Mouse (Mus musculus) embryonic facial prominence, embryonic 13.5 days (tissue): ENCODE results near the gene Pdzd7. TPM values are rescaled to one million over a fixed set of nuclear protein-coding genes. Genes with fewer than 3 reads are reported as not detected.

Experiments used
- ATAC-seq: fragments of 200-750 bp; cut with Nextera tagmentation; 2 replicates; pipeline ENCODE4 v1.8.0; 2017; ENCODE audit warnings: low read depth; ENCODE audit not compliant: insufficient number of reproducible peaks, insufficient read depth, low FRiP score, low TSS enrichment
- H3K27ac ChIP-seq: fragments of 300-500 bp; sonication (generic); 2 replicates; pipeline ENCODE4 v1.5.1; 2015; ENCODE audit warnings: moderate library complexity, mild to moderate bottlenecking, inconsistent platforms
- H3K27me3 ChIP-seq: fragments of 300-500 bp; sonication (generic); 2 replicates; pipeline ENCODE4 v1.6.1; 2015; ENCODE audit warnings: mild to moderate bottlenecking, inconsistent platforms
- H3K36me3 ChIP-seq: fragments of 300-500 bp; sonication (generic); 2 replicates; pipeline ENCODE4 v1.6.1; 2015; ENCODE audit warnings: mild to moderate bottlenecking, inconsistent platforms
- H3K4me1 ChIP-seq: fragments of 300-500 bp; sonication (generic); 2 replicates; pipeline ENCODE4 v1.6.1; 2015; ENCODE audit warnings: inconsistent platforms
- H3K4me2 ChIP-seq: fragments of 300-500 bp; sonication (generic); 2 replicates; pipeline ENCODE4 v1.6.1; 2015; ENCODE audit warnings: moderate library complexity, mild to moderate bottlenecking, inconsistent platforms
- H3K4me3 ChIP-seq: fragments of 300-500 bp; sonication (generic); 2 replicates; pipeline ENCODE4 v1.5.1; 2015; ENCODE audit warnings: mild to moderate bottlenecking, inconsistent platforms
- H3K9ac ChIP-seq: fragments of 300-500 bp; sonication (generic); 2 replicates; pipeline ENCODE4 v1.6.1; 2015; ENCODE audit warnings: mild to moderate bottlenecking, inconsistent platforms
- H3K9me3 ChIP-seq: fragments of 300-500 bp; sonication (generic); 2 replicates; pipeline ENCODE4 v1.6.1; 2016; ENCODE audit warnings: inconsistent platforms
- WGBS: fragments of 180-500 bp; shearing (Covaris S2); methylation state at CpG from one replicate; pipeline ENCODE4 v1.1.7; 2015; ENCODE audit warnings: mixed read lengths; 5-methylcytosine and 5-hydroxymethylcytosine counted together
- polyA plus RNA-seq: library from polyadenylated mRNA; unstranded; fragments of >200 nt; fragmentation: Nextera tagmentation; extraction: Ambion mirVana; gene quantifications from 2 replicates; pipeline ENCODE4 v1.2.1, GENCODE M21; 2015

Pdzd7 gene
- polyA plus RNA-seq, 1 experiment from 2014 or later = 0.51 TPM

DNA sequence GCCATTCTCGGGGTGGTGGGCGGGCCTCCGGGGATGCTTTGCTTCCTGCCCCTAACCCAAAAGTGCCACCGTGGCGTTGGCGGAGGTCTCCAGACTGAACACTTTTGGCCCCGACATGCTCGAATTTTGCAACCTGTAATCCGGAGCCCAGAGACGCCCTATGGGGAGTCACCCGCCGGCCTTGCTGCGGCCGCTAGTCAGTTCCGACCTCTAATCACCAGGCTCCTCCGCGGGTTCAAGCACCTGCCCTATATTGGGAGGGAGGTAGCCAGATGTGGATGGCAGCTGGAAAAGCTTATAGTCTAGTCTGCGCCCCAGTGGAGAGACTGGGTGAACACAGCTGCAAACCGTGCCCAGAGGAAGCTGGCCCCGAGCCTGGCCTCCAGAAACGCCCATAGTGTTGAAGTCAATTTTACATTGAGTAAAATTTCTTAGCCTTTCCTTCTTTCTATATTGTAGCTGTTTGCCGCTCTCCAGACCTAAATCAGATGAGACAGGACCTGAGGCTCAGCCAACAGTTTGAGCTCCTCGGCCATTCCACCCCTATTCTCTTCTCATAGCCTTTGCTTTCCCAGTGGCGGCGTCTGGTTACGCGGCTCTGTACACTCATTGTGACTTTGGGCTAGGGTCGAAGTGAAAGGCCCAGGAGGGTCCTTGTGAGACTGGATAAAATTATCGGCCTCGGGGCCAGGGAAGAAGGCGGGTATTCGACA is 30.0 kb upstream of the Pdzd7 start:
- H3K9me3 ChIP-seq = no peaks in the 10 kb centered on the region
- no peaks in the 10 kb centered on the region for H3K36me3 ChIP-seq
- peaks cover 61% of the 10 kb centered on the region for H3K27me3 ChIP-seq
- peaks cover 56% of the 10 kb centered on the region for H3K4me1 ChIP-seq
- peak overlapping the region; percentile 66 for H3K4me3 ChIP-seq
- H3K9ac ChIP-seq = peak overlapping the region; percentile 89
- H3K27ac ChIP-seq = peak overlapping the region; percentile 97
- no peak; the same call in none of the 2 replicates for ATAC-seq
- WGBS = 2% methylated on average over 32 of the region's 32 CpGs
- peak overlapping the region; percentile 94 for H3K4me2 ChIP-seq

DNA sequence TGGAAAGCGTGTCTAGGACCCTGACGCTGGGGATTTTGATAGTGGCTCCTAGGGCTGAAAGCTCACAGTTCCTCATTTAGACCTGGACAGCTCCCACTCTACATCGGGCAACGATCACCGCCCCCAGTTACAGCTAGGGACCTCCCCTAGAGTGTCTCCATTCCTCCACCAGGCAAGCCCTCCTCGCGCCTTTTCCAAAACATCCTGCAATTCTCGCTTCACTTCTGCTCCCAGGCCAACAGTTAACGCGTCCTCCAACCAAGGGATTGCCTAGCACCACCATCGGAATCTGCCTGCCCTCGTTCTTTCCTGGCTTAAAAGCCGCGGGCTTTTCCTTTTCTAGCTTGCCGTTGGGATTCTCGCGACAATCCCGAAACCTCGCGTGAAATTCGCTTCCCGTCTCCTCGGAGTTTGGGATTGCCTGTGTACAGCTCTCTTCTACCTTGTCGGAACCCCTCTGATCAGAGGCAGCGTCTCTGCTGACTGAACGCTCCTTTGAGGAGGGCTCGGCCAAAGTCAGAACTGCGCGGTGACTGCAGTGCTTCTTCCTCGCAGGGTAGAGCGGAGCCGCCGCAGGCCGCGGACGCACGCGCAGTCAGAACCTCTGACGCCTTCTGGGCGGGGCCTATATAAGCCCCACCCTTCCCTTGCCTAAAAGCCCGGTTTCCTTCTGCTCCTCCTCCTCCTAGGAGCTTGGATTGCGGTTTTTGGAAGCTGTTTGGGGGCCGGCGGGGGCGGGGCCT is 29.2 kb upstream of the Pdzd7 start, which contains the start of gene Kazald1:
Gene Kazald1, plus strand, starts transcription at position 662 of the 743 bp plus-strand sequence.
- Histone ChIP-seq H3K4me2 (peak within 1 kb of the TSS; percentile 94), H3K9me3 (no peaks in the 10 kb centered on the region), H3K27me3 (peaks cover 58% of the 10 kb centered on the region), H3K27ac (peak within 1 kb of the TSS; percentile 97), H3K36me3 (no peaks in the 10 kb centered on the region), H3K9ac (peak within 1 kb of the TSS; percentile 89), H3K4me1 (peaks cover 48% of the 10 kb centered on the region), H3K4me3 (peak within 1 kb of the TSS; percentile 66)
- under 1% methylated on average over 45 of the region's 45 CpGs for WGBS
- peak; percentile 84 for ATAC-seq

- H3K4me1 ChIP-seq = peaks cover 41% of the 10 kb centered on the region
- H3K27ac ChIP-seq = peak overlapping the region; percentile 97
- H3K4me2 ChIP-seq = peak overlapping the region; percentile 94
- no peak for ATAC-seq
- 9% methylated on average over 20 of the region's 20 CpGs for WGBS
- peak overlapping the region; percentile 66 for H3K4me3 ChIP-seq
- no peaks in the 10 kb centered on the region for H3K36me3 ChIP-seq
- H3K27me3 ChIP-seq = peaks cover 57% of the 10 kb centered on the region
- H3K9me3 ChIP-seq = no peaks in the 10 kb centered on the region
- H3K9ac ChIP-seq = peak overlapping the region; percentile 89
Measured at GRCm38 (mm10) chr19:45073871-45074542, 28.5 kb upstream of the Pdzd7 start.

DNA sequence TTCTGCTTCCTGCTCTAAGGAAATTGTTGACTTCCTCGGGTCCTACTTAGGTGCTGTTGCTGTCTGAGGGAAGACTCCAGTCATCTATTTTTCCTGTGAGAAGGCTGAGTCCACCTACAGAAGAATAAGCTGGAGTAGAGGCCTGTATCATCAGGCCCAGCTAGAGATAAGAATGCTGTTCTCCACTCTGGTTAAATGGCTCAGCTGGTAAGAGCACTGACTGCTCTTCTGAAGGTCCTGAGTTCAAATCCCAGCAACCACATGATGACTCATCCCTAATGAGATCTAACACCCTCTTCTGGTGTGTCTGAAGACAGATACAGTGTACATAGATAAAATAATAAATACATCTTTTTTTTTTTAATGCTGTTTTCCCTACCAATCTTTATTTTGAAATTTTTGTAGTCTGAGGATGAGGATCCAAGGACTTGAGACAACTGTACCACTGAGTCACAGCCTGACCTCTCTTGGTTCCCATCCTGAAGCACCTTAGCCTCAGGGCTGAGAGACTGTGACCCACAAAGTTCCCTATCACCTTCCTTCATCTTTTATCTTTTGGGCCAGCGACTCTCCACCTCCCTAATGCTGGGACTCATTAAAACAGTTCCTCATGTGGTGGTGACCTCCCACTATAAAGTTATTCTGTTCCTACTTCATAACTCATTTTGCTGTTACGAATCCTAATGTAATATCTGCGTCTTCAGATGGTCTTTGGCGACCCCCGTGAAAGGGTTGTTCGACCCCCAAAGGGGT is 22.4 kb upstream of the Pdzd7 start:
- no peak for ATAC-seq
- peaks cover 68% of the 10 kb centered on the region for H3K27me3 ChIP-seq

GRCm38 (mm10) chr19:45067170-45067569 is 21.7 kb upstream of the Pdzd7 start:
- H3K27ac ChIP-seq = no peak overlapping the region
- H3K4me2 ChIP-seq = no peak overlapping the region
- no peak overlapping the region for H3K4me3 ChIP-seq
- H3K4me1 ChIP-seq = 0 out of 2 replicates have a peak, but pooled peaks cover 3% of the 10 kb centered on the region
- 12% methylated on average over 17 of the region's 17 CpGs for WGBS
- peaks cover 67% of the 10 kb centered on the region for H3K27me3 ChIP-seq
- no peaks in the 10 kb centered on the region for H3K36me3 ChIP-seq
- H3K9ac ChIP-seq = no peak overlapping the region
- ATAC-seq = no peak
- 0 out of 2 replicates have a peak, but pooled peaks cover 3% of the 10 kb centered on the region for H3K9me3 ChIP-seq

More for the DNA sequence above, 22.4 kb upstream of the Pdzd7 start:
- H3K27ac ChIP-seq = no peak overlapping the region
- H3K36me3 ChIP-seq = no peaks in the 10 kb centered on the region
- H3K4me3 ChIP-seq = no peak overlapping the region
- 0 out of 2 replicates have a peak, but pooled peaks cover 3% of the 10 kb centered on the region for H3K9me3 ChIP-seq
- 0 out of 2 replicates have a peak, but pooled peaks cover 3% of the 10 kb centered on the region for H3K4me1 ChIP-seq
- WGBS = 75% methylated on average over 7 of the region's 7 CpGs
- no peak overlapping the region for H3K4me2 ChIP-seq
- H3K9ac ChIP-seq = no peak overlapping the region

GRCm38 (mm10) chr19:45065226-45065625 is 19.7 kb upstream of the Pdzd7 start:
- ATAC-seq = no peak
- 5% methylated on average over 21 of the region's 21 CpGs for WGBS
- Histone ChIP-seq H3K36me3 (no peaks in the 10 kb centered on the region), H3K9me3 (0 out of 2 replicates have a peak, but pooled peaks cover 3% of the 10 kb centered on the region), H3K27ac (no peak overlapping the region), H3K4me1 (0 out of 2 replicates have a peak, but pooled peaks cover 3% of the 10 kb centered on the region), H3K4me2 (0 out of 2 replicates have a peak overlapping the region, but pooled peaks have one; percentile 3), H3K27me3 (peaks cover 63% of the 10 kb centered on the region), H3K4me3 (no peak overlapping the region), H3K9ac (no peak overlapping the region)

DNA sequence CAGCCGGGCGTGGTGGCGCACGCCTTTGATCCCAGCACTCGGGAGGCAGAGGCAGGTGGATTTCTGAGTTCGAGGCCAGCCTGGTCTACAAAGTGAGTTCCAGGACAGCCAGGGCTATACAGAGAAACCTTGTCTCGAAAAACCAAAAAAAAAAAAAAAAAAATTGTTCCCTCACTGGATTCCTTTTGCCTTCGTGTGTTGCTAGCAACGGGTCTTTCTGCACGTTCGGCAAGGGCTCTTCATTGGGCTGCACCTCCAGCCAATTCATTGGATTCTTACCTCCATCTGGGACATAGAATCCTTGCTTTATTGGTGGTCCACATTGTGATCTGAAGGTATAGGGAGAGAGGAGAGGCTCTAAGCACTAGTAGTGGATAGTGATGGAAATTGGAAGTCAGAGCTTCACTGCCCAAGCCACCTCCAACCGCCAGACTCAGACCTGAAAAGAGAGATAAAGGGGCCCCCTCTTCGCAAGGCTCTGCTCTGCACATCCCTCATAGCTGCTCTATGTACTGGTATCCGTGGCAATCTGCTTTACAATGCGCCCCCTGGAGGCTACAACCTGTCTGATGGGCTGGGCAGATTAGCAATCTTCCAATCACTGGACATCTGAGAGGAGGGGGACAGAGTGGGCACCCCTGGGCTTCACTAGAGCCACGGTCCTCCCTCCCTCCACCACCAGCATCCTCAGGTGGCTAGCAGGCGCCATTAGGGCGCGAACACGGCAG is 18.2 kb upstream of the Pdzd7 start:
- H3K27me3 ChIP-seq = peaks cover 52% of the 10 kb centered on the region

DNA sequence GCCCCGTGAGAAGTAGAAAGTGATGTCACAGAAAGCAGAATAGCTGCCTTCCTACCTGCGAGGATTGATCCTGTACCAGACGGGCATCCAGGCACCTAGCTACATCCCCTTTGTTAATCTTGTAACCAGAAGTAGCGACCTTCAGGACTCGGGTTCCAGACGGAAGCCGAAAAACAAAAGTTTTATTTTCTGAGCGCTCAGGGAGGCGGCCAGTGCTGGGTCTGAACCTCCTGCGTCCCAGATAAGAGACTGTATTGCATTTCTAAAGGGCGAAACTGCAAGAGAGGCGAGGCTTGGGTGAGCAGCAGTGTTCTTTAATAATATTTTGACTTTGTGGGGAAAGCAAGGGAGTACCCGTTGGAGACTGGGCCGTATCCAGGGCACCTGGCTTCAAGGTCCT is 13.3 kb upstream of the Pdzd7 start:
- Histone ChIP-seq H3K4me1 (peaks cover 35% of the 10 kb centered on the region), H3K27me3 (peaks cover 3% of the 10 kb centered on the region), H3K9me3 (no peaks in the 10 kb centered on the region), H3K4me2 (peak overlapping the region; percentile 77), H3K4me3 (peak overlapping the region; percentile 62), H3K9ac (peak overlapping the region; percentile 92), H3K36me3 (peaks cover 6% of the 10 kb centered on the region; the same call in 1 of the 2 replicates), H3K27ac (peak overlapping the region; percentile 98)
- WGBS = under 1% methylated on average over 14 of the region's 14 CpGs
- no peak for ATAC-seq

More for the DNA sequence above, 18.2 kb upstream of the Pdzd7 start:
- peak overlapping the region; percentile 16 for H3K4me2 ChIP-seq
- 0 out of 2 replicates have a peak, but pooled peaks cover 3% of the 10 kb centered on the region for H3K9me3 ChIP-seq
- 0 out of 2 replicates have a peak overlapping the region, but pooled peaks have one; percentile 40 for H3K9ac ChIP-seq
- WGBS = 44% methylated on average over 20 of the region's 20 CpGs
- H3K27ac ChIP-seq = no peak overlapping the region
- no peak overlapping the region for H3K4me3 ChIP-seq
- H3K4me1 ChIP-seq = peaks cover 7% of the 10 kb centered on the region; the same call in 1 of the 2 replicates
- no peaks in the 10 kb centered on the region for H3K36me3 ChIP-seq
- no peak for ATAC-seq

DNA sequence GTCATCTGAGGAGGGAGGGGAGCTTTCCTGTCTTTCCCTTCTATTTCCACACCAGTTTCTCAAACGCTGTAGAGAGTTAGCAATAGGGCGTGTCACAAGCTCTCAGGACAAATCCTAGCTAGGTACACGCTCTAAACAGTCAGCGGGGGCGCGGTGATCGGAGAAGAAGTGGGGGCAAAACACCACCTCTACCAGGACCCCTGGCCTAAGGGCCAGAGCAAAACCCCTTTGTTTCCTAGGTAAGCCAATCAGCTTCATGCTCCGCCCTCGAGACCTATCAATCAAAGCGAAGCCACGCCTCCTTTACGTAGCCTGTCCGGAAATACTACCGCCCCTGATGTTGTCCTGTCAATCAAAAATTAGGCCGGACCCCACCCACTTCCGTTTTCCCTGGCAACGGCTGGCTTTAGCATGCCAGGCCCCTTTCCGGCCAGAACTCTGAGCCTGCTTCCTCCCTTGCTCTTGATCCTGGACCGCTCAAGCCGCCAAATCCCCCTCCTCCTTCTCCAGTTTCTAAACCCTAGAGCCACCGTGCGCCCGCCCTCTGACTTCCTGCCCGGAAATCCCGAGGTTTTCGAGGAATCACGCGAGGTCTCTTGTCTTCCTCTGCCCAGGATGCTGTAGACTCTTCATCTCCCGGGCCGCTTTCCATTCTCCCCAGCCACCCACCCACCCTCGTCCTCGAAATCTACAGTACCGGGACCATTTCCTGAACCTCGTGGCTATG is 12.8 kb upstream of the Pdzd7 start:
- Histone ChIP-seq H3K9ac (peak overlapping the region; percentile 92), H3K4me3 (peak overlapping the region; percentile 62), H3K4me2 (peak overlapping the region; percentile 77), H3K27ac (peak overlapping the region; percentile 98), H3K4me1 (peaks cover 35% of the 10 kb centered on the region), H3K9me3 (no peaks in the 10 kb centered on the region), H3K36me3 (peaks cover 11% of the 10 kb centered on the region), H3K27me3 (no peaks in the 10 kb centered on the region)
- ATAC-seq = peak; percentile 88
- whole genome bisulfite sequencing = under 1% methylated on average over 34 of the region's 34 CpGs

- peak overlapping the region; percentile 77 for H3K4me2 ChIP-seq
- H3K27ac ChIP-seq = peak overlapping the region; percentile 98
- no peak for ATAC-seq
- peak overlapping the region; percentile 62 for H3K4me3 ChIP-seq
- H3K9ac ChIP-seq = peak overlapping the region; percentile 92
- H3K27me3 ChIP-seq = no peaks in the 10 kb centered on the region
- H3K9me3 ChIP-seq = no peaks in the 10 kb centered on the region
- WGBS = 39% methylated on average over 7 of the region's 7 CpGs
- H3K4me1 ChIP-seq = peaks cover 35% of the 10 kb centered on the region
- H3K36me3 ChIP-seq = peaks cover 17% of the 10 kb centered on the region
Measured at GRCm38 (mm10) chr19:45057724-45058112, 12.2 kb upstream of the Pdzd7 start.
